Mouse (Mus musculus) limb, embryonic 15.5 days (tissue): ENCODE measurements around the gene Rufy3. TPM values are rescaled to one million over a fixed set of nuclear protein-coding genes. Genes with fewer than 3 reads are reported as not detected.

Source experiments
- ATAC-seq: fragments of 200-750 bp; cut with Nextera tagmentation; 2 replicates; pipeline ENCODE4 v1.8.0; 2017; ENCODE audit warnings: low read depth, moderate TSS enrichment; ENCODE audit not compliant: insufficient number of reproducible peaks, low FRiP score, low TSS enrichment
- H3K27ac ChIP-seq: fragments of 300-500 bp; sonication (generic); 2 replicates; pipeline ENCODE4 v1.5.1; 2015; ENCODE audit warnings: moderate library complexity, mild to moderate bottlenecking, inconsistent platforms
- H3K27me3 ChIP-seq: fragments of 300-500 bp; sonication (generic); 2 replicates; pipeline ENCODE4 v1.6.1; 2015; ENCODE audit warnings: inconsistent platforms
- H3K36me3 ChIP-seq: fragments of 300-500 bp; sonication (generic); 2 replicates; pipeline ENCODE4 v1.6.1; 2015; ENCODE audit warnings: inconsistent platforms
- H3K4me1 ChIP-seq: fragments of 300-500 bp; sonication (generic); 2 replicates; pipeline ENCODE4 v1.6.1; 2015; ENCODE audit warnings: inconsistent platforms
- H3K4me2 ChIP-seq: fragments of 300-500 bp; sonication (generic); 2 replicates; pipeline ENCODE4 v1.6.1; 2015; ENCODE audit warnings: mild to moderate bottlenecking, inconsistent platforms
- H3K4me3 ChIP-seq: fragments of 300-500 bp; sonication (generic); 2 replicates; pipeline ENCODE4 v1.5.1; 2015; ENCODE audit warnings: mild to moderate bottlenecking, inconsistent platforms
- H3K9ac ChIP-seq: fragments of 300-500 bp; sonication (generic); 2 replicates; pipeline ENCODE4 v1.6.1; 2015; ENCODE audit warnings: inconsistent platforms
- H3K9me3 ChIP-seq: fragments of 300-500 bp; sonication (generic); 2 replicates; pipeline ENCODE4 v1.6.1; 2016; ENCODE audit warnings: inconsistent platforms
- WGBS: fragments of 180-500 bp; shearing (Covaris S2); methylation state at CpG from one replicate; pipeline ENCODE4 v1.1.7; 2015; 5-methylcytosine and 5-hydroxymethylcytosine counted together
- polyA plus RNA-seq: library from polyadenylated mRNA; unstranded; fragments of >200 nt; fragmentation: Nextera tagmentation; extraction: Ambion mirVana; gene quantifications from 2 replicates; pipeline ENCODE4 v1.2.1, GENCODE M21; 2015

Gene Rufy3
- polyA plus RNA-seq, 1 experiment from 2014 or later: 10.6 TPM

DNA sequence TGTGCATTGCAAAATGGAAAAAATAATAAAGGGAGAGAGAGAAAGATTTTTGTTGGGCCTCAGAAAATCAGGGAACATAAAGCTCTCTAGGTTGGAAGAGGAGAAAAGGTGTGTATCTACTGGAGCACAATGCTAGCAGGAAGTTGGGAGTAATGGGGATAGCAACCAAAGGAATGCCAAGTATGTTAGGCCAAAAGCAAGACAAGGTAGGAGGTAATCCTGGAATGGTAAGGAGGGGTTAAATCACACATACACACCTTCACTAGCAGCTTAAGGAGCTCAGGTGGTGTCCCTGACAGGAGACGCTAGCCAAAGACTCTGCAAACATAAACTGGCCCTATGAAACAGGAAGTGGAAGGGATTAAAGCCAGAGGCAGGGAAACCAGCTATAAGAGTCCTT, 5.8 kb upstream of the Rufy3 start:
- H3K9me3 ChIP-seq: no peaks in the 10 kb centered on the region
- no peak overlapping the region for H3K4me3 ChIP-seq
- H3K4me2 ChIP-seq: no peak overlapping the region
- WGBS: 23% methylated on average over 1 of the region's 1 CpGs
- no peak overlapping the region for H3K27ac ChIP-seq
- peaks cover 15% of the 10 kb centered on the region for H3K4me1 ChIP-seq
- no peak overlapping the region for H3K9ac ChIP-seq
- H3K36me3 ChIP-seq: 0 out of 2 replicates have a peak, but pooled peaks cover 2% of the 10 kb centered on the region
- ATAC-seq: no peak
- H3K27me3 ChIP-seq: no peaks in the 10 kb centered on the region

DNA sequence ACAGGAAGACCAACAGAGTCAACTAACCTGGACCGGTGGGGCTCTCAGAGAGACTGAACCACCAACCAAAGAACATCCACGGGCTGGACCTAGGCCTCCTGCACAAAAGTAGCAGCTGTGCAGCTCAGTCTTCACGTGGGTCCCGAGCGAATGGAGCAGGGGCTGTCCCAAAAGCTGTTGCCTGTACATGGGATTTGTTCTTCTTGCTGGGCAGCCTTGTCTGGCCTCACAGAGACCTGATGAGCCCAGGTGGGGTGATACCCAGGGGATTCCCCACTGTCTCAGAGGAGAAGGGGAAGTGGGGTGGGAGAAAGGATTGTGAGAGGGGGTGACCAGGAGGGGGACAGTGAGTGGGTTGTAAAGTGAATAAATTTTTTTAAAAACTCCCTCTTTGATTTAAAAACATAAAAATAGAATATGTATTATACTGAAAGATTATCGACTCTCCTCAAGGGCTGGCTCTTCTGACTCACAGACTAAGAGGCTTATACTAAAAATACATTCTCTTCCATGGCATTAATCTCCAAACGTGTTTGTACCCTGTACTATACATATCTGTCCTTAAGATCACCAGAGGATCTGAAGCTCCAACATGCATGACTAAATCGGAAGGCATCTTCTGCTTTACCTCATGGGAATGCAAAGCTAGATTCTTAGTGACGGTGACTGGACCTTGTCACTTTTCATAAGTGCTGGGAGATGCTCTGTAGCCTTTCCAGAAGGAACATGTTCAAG, 3.6 kb upstream of the Rufy3 start:
- 0 out of 2 replicates have a peak, but pooled peaks cover 2% of the 10 kb centered on the region for H3K36me3 ChIP-seq
- WGBS: 83% methylated on average over 9 of the region's 9 CpGs
- H3K4me3 ChIP-seq: no peak overlapping the region
- no peak overlapping the region for H3K27ac ChIP-seq
- H3K4me1 ChIP-seq: peaks cover 8% of the 10 kb centered on the region; the same call in 1 of the 2 replicates
- ATAC-seq: no peak
- H3K9me3 ChIP-seq: no peaks in the 10 kb centered on the region
- H3K9ac ChIP-seq: no peak overlapping the region
- H3K27me3 ChIP-seq: no peaks in the 10 kb centered on the region
- H3K4me2 ChIP-seq: no peak overlapping the region

DNA sequence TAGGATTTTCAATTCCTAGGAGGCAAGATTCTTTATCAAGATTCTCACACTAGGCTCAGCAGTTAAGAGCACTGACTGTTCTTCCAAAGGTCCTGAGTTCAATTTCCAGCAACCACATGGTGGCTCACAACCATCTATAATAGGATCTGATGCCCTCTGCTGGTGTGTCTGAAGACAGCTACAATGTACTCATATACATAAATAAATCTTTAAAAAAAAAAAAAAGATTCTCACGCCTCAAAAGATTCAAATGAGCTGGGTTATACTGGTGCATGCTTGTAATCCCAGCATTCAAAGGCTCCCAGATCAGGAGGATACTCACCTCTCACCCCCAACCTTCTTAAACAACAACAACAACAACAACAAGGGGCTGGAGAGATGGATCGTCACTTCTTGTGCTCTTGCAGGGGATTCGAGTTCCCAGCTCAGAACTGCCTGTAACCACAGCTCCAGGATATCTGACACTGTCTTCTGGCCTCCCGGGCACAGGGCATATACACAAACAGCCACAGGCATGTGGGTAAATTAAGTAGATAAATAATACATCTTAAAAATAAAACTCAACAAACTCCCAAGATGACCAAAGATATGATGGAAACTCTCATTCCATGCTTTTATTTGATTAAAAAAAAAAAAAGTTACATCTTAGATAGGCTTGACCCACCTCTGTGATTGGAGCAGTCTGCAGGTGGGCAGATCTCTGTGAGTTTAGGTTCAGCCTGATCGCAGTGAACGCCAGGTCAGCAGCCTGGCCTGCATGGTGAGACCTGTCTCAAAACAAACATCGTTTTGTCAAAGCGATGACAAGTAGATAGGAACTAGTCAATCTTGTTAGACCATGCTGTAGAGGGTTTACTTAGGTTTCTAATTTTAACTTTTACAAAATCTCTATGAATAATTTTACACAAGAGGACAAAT, 1.7 kb upstream of the Rufy3 start:
- Histone ChIP-seq H3K9me3 (no peaks in the 10 kb centered on the region), H3K27ac (no peak overlapping the region), H3K27me3 (no peaks in the 10 kb centered on the region), H3K4me3 (no peak overlapping the region), H3K4me2 (no peak overlapping the region), H3K4me1 (peaks cover 13% of the 10 kb centered on the region; the same call in 1 of the 2 replicates), H3K36me3 (no peaks in the 10 kb centered on the region), H3K9ac (no peak overlapping the region)
- 72% methylated on average over 8 of the region's 8 CpGs for WGBS
- no peak for ATAC-seq

DNA sequence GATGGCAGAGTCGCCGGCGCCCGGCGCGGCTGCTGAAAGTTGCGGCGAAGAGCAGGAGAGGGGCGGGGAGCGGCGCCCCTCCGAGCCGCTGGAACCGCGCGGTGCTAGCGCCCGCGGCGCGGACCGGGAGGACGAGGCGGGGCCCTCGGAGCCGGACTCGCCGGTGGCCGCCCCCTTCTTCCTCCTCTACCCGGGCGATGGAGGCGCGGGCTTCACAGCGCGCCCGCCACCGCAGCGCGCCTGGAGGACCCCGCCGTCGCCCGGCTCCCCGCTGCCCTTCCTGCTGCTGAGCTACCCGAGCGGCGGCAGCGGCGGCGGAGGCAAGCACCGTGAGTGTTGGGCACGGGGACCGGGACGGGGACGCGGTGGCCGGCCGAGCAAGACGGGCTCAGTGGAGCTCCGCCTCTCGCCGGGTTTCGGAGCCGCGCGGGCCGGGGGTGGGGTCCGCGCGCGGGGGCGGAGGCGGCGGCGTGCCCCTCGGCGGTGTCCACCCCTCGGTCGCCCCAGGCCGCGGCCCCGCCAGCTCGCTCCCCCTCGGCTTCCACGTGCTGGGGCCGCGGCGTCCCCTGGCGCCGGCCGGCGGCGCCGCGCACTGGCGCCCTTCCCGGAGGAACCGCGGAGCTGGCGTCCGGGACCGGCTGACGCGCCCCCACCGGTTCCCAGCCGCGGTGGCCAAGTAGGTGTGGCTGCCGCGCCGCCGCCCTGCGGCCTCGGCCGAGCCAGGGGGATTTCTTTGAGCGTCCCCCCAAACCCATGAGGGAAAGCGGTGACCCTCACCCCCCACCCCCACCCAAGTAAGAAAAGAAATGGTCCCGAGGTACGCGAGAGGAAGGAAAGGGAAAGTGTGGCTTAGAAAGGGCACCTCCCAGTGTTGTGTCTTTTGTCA, 551 bp downstream of the Rufy3 start:
- peak overlapping the region; percentile 91 for H3K4me3 ChIP-seq
- peaks cover under 1% of the 10 kb centered on the region; the same call in 1 of the 2 replicates for H3K36me3 ChIP-seq
- peak overlapping the region; percentile 63 for H3K4me2 ChIP-seq
- no peaks in the 10 kb centered on the region for H3K9me3 ChIP-seq
- H3K27me3 ChIP-seq: no peaks in the 10 kb centered on the region
- peak overlapping the region; percentile 85 for H3K9ac ChIP-seq
- peaks cover 13% of the 10 kb centered on the region; the same call in 1 of the 2 replicates for H3K4me1 ChIP-seq
- under 1% methylated on average over 92 of the region's 119 CpGs for WGBS
- peak; percentile 79 for ATAC-seq
- peak overlapping the region; percentile 89 for H3K27ac ChIP-seq

DNA sequence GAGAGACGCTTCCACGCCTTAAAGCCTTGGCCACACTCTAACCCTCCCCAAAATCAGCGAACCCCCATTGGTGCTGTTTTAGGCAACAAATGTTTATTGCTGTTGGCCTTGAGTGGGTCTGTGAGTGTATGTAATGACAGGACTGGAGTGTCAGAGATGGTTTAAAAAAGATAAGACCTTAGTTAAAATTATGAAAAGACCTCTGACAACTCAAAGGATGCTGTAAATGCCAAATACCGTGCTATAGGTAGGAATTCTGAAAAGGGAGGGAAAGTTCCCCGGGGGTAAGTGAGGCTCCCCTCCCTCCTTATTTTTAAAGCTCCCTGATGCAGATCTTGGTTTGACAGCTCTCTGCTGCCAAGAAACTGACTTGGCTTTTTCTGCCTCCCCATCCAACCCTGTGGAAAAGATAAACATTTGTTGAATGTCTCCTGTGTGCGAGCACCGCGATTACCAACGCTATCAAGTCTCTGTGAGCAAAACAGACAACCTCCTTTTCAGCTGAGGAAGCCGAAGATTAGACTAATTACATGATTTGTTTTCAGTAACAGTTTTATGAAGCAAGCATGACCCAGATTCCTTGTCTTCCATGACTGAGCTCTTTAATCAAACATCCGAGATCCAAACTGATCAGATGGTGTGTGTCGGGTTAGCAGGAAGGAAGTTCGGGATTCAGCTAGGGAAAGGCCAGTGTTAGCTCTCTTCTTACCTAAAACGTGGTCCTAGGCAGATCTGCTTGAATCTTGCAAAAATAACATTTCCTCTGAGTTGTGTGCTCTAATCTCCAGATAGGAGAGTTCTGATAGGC, 1.4 kb downstream of the Rufy3 start:
- H3K9ac ChIP-seq: peak overlapping the region; percentile 85
- H3K9me3 ChIP-seq: no peaks in the 10 kb centered on the region
- H3K36me3 ChIP-seq: peaks cover 5% of the 10 kb centered on the region; the same call in 1 of the 2 replicates
- no peaks in the 10 kb centered on the region for H3K27me3 ChIP-seq
- peak overlapping the region; percentile 89 for H3K27ac ChIP-seq
- ATAC-seq: no peak
- peaks cover 13% of the 10 kb centered on the region; the same call in 1 of the 2 replicates for H3K4me1 ChIP-seq
- H3K4me2 ChIP-seq: peak overlapping the region; percentile 63
- peak overlapping the region; percentile 91 for H3K4me3 ChIP-seq
- 6% methylated on average over 14 of the region's 14 CpGs for WGBS

DNA sequence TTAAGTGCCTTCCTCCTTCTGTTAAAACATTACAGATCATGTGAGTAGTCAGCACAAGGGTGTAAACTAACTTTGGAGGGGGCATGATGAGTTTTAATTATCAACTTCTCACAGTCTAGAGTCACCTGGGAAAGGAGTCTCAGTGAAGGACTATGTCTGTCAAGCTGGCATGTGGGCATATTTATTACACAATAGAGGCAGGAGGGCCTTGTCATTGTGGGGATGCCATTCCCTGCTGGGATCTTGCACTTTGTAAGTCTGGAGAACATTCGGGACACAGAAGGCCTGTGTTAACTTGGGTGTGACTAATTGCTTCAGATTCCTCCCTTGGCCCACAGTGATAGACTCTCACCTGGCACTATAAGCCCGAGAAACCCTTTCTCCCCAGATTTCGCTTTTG, 4.7 kb downstream of the Rufy3 start:
- no peak overlapping the region for H3K9ac ChIP-seq
- no peak overlapping the region for H3K4me3 ChIP-seq
- peaks cover 5% of the 10 kb centered on the region; the same call in 1 of the 2 replicates for H3K36me3 ChIP-seq
- ATAC-seq: no peak
- H3K4me1 ChIP-seq: peaks cover 8% of the 10 kb centered on the region; the same call in 1 of the 2 replicates
- no peak overlapping the region for H3K27ac ChIP-seq
- no peaks in the 10 kb centered on the region for H3K9me3 ChIP-seq
- H3K4me2 ChIP-seq: no peak overlapping the region
- H3K27me3 ChIP-seq: no peaks in the 10 kb centered on the region
- WGBS: 71% methylated on average over 3 of the region's 3 CpGs

DNA sequence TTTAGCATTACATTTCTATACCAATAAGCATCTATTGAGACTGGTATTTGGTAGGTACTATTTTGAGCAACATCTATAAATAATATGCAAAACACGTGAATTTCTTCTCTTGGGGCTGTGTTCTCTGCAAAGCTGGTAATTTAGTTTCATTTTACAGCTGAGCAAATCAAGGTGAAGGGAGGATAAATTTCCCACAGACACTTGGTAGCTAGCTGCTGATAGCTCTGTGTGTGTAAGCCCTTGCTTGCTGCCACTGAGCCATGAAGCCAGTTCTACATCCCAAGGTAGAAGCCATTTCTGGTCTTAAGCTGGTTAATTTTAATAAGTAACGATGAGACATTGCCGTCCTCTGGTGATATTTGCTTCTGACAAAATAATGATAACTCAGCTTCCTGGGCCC, 10.0 kb downstream of the Rufy3 start:
- Histone ChIP-seq H3K27me3 (no peaks in the 10 kb centered on the region), H3K4me1 (peaks cover 11% of the 10 kb centered on the region), H3K27ac (no peak overlapping the region), H3K4me2 (no peak overlapping the region), H3K9me3 (no peaks in the 10 kb centered on the region), H3K36me3 (peaks cover 5% of the 10 kb centered on the region; the same call in 1 of the 2 replicates), H3K4me3 (no peak overlapping the region), H3K9ac (no peak overlapping the region)
- 81% methylated on average over 3 of the region's 3 CpGs for WGBS
- no peak for ATAC-seq

DNA sequence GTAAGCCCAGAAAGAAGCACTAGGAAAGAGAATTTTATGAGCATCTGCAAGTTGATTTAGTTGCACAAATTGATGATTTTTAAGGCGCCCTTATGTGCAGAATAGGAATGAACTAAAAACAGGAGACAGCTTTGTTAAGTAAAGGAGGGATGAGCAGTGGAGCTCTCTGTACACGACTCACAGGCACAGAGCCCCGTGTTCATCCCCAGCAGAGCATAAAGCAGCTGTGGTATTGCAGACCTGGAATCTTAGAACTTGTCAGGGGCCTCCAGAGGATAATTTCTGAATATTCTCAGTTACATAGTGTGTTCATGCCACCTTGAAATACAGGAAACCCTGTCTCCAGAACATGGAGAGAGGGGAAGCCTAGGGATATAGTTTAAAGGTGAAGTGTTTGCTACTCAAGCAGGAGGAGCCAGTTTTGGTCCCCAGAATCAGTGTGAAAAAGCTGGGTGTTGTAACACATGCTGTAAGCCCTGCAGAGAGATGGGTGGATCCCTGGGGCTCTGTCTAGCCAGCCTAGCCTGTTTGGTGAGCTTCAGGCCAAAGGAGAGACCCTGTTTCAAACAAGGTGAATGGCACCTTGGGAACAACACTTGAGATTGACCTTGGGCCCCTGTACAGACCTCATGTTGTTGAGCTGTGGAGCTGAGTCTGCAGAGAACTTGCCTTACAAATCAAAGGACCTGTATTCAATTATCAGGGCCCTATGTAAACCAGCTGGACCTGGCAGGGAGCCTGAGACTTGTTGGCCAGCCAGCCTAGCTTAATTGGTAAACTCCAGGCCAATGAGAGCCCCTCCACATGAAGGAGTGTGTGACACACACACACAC, 10.9 kb downstream of the Rufy3 start:
- 38% methylated on average over 3 of the region's 3 CpGs for whole genome bisulfite sequencing
- Histone ChIP-seq H3K4me1 (peaks cover 11% of the 10 kb centered on the region), H3K9me3 (no peaks in the 10 kb centered on the region), H3K4me2 (no peak overlapping the region), H3K9ac (no peak overlapping the region), H3K4me3 (no peak overlapping the region), H3K27ac (peak overlapping the region; percentile 47), H3K36me3 (peaks cover under 1% of the 10 kb centered on the region; the same call in 1 of the 2 replicates), H3K27me3 (no peaks in the 10 kb centered on the region)
- ATAC-seq: peak; percentile 10; the same call in 1 of the 2 replicates

DNA sequence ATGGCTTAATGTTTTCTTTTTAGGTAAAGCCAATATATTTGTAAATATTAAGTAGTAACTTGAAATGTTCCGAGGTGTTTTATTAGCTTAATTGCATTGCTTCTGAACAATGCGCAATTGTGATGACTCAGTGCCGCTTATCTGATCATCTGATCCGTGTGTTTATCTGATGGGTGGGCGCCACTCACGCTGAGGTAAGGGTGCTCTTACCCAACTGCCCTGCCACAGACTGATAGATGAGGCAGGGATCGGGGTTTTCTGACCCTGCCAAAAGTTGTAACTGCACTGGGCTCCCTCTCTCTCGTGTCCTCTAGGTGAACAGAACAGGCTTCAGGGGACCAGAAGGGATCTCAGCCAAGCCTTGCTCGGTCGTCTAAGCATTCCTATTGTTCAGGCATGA, 15.8 kb downstream of the Rufy3 start:
- ATAC-seq: no peak
- Histone ChIP-seq H3K36me3 (no peaks in the 10 kb centered on the region), H3K4me1 (peaks cover 4% of the 10 kb centered on the region; the same call in 1 of the 2 replicates), H3K27me3 (no peaks in the 10 kb centered on the region), H3K9me3 (no peaks in the 10 kb centered on the region), H3K27ac (no peak overlapping the region), H3K9ac (no peak overlapping the region), H3K4me2 (no peak overlapping the region), H3K4me3 (no peak overlapping the region)
- WGBS: 71% methylated on average over 10 of the region's 10 CpGs

DNA sequence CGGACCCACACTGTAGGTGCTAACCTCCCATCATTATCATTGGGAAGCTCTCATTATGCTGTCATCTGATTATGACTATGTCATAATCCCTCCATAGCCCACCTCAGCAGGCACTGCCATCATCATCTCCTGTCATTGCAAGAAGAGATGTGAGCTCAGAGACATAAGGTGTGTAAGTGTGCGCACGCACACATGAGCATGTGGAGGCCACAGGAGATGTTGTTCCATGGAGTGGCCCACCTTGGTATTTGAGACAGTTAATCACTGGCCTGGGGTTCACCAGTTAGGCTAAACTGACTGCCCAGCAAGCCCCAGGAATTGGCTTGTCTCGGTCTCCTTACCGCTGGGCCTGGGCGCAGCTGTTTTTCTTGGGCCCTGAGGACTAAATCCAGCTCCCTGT, 16.5 kb downstream of the Rufy3 start:
- Histone ChIP-seq H3K4me2 (no peak overlapping the region), H3K36me3 (no peaks in the 10 kb centered on the region), H3K27ac (no peak overlapping the region), H3K9me3 (no peaks in the 10 kb centered on the region), H3K27me3 (no peaks in the 10 kb centered on the region), H3K4me3 (no peak overlapping the region), H3K9ac (no peak overlapping the region), H3K4me1 (peaks cover 1% of the 10 kb centered on the region; the same call in 1 of the 2 replicates)
- ATAC-seq: no peak
- 94% methylated on average over 6 of the region's 6 CpGs for WGBS
